Mouse (Mus musculus) ES-E14 (cell line): ENCODE measurements around the gene Arrb1. TPM values are rescaled to one million over a fixed set of nuclear protein-coding genes. Genes with fewer than 3 reads are reported as not detected.

Experiments
- DNase-seq: peaks from one replicate; pipeline ENCODE4 v3.0.0-alpha.2; 2013; ENCODE audit warnings: low read depth, low spot score
- H3K27ac ChIP-seq: 2 replicates; pipeline ENCODE4 v1.5.1; 2012; ENCODE audit warnings: low read depth, mild to moderate bottlenecking, low read length, moderate library complexity, mixed read lengths; ENCODE audit not compliant: poor library complexity, insufficient read depth, severe bottlenecking
- H3K36me3 ChIP-seq: 2 replicates; pipeline ENCODE4 v1.6.1; 2012; ENCODE audit warnings: mild to moderate bottlenecking, low read length, moderate library complexity, mixed read lengths; ENCODE audit not compliant: control insufficient read depth, poor library complexity, insufficient read depth, severe bottlenecking
- H3K4me1 ChIP-seq, 2 experiments: fragments of 150-350 bp in 1 of 2; sonication (generic) in 1 of 2; 2 replicates each; pipeline ENCODE4 v1.6.1; 2012; ENCODE audit warnings: low read length in 2 of 2, mild to moderate bottlenecking in 1 of 2, mixed read lengths in 1 of 2; ENCODE audit not compliant: control insufficient read depth in 2 of 2, insufficient read depth in 2 of 2, poor library complexity in 1 of 2
- H3K4me3 ChIP-seq, 2 experiments: fragments of 150-350 bp in 1 of 2; sonication (generic) in 1 of 2; 2 replicates each; pipeline ENCODE4 v1.5.1; 2012; ENCODE audit warnings: low read length in 2 of 2, low read depth in 1 of 2, mild to moderate bottlenecking in 1 of 2, mixed read lengths in 1 of 2; ENCODE audit not compliant: insufficient read depth in 1 of 2, poor library complexity in 1 of 2, severe bottlenecking in 1 of 2
- H3K9ac ChIP-seq: 2 replicates; pipeline ENCODE4 v1.6.1; 2012; ENCODE audit warnings: low read depth, mild to moderate bottlenecking, low read length, mixed read lengths; ENCODE audit not compliant: poor library complexity, insufficient read depth, severe bottlenecking
- H3K9me3 ChIP-seq: fragments of 150-350 bp; sonication (generic); 2 replicates; pipeline ENCODE4 v1.6.1; 2012; ENCODE audit warnings: low read depth, mild to moderate bottlenecking, low read length; ENCODE audit not compliant: control insufficient read depth, insufficient read depth
- CHD2 ChIP-seq: IDR thresholded peaks from 2 replicates; pipeline ENCODE4 v1.6.1; 2014; ENCODE audit warnings: mild to moderate bottlenecking, low read depth, low read length, inconsistent platforms
- HCFC1 ChIP-seq: IDR thresholded peaks from 2 replicates; pipeline ENCODE4 v1.6.1; 2012; ENCODE audit warnings: low read length, inconsistent platforms, borderline replicate concordance; ENCODE audit not compliant: insufficient read depth
- MAFK ChIP-seq: IDR thresholded peaks from 2 replicates; pipeline ENCODE4 v1.6.1; 2014; ENCODE audit warnings: mild to moderate bottlenecking, low read depth, low read length, inconsistent platforms; ENCODE audit not compliant: insufficient read depth
- ZC3H11A ChIP-seq: IDR thresholded peaks from 2 replicates; pipeline ENCODE4 v1.6.1; 2012; ENCODE audit warnings: low read depth, mild to moderate bottlenecking, inconsistent platforms, low read length, borderline replicate concordance
- ZNF384 ChIP-seq: IDR thresholded peaks from 2 replicates; pipeline ENCODE4 v1.6.1; 2012; ENCODE audit warnings: low read depth, low read length, inconsistent platforms
- in situ Hi-C, 2 experiments: fragments of 600-800 bp; cut with MboI; formaldehyde crosslinking; loops; one replicate each; pipeline ENCODE4 v1.15.1; 2025; ENCODE audit warnings: low sequenced_read_pairs in 2 of 2, inconsistent platforms in 1 of 2; ENCODE audit not compliant: unreplicated experiment in 2 of 2
- total RNA-seq: library from RNA; depleted of rRNA; stranded (reverse); fragments of 300-350 nt; gene quantifications from 2 replicates; pipeline ENCODE4 v1.2.3, GENCODE M21; 2012

Gene Arrb1
- total RNA-seq, 1 experiment, result 10.7 TPM

GRCm38 (mm10) chr7:99533600-99533999 is 1.7 kb upstream of the Arrb1 start:
- Histone ChIP-seq H3K27ac (no peak overlapping the region), H3K9ac (no peak overlapping the region), H3K4me1 (peaks cover 10 to 37% of the 10 kb centered on the region in 2 experiments), H3K4me3 (no peak overlapping the region), H3K36me3 (no peaks in the 10 kb centered on the region), H3K9me3 (no peaks in the 10 kb centered on the region)
- DNase-seq, result no peak
- TF ChIP-seq CHD2, result no peak
- no peak for TF ChIP-seq HCFC1
- TF ChIP-seq MAFK, result no peak
- TF ChIP-seq ZNF384, result no peak
- no peak for TF ChIP-seq ZC3H11A
- in situ Hi-C loops, result no loop called here

- Histone ChIP-seq H3K36me3 (no peaks in the 10 kb centered on the region), H3K4me1 (peaks cover 10 to 43% of the 10 kb centered on the region in 2 experiments), H3K9me3 (no peaks in the 10 kb centered on the region), H3K4me3 (peak overlapping the region; percentile 76 to 88; a peak in 3 of 4 replicates), H3K9ac (no peak overlapping the region; the same call in 1 of the 2 replicates), H3K27ac (no peak overlapping the region)
- TF ChIP-seq ZNF384 (no peak), ZC3H11A (no peak), HCFC1 (no peak), CHD2 (no peak), MAFK (no peak)
- in situ Hi-C loops, result no loop called here
- DNase-seq, result no peak
Measured at GRCm38 (mm10) chr7:99534501-99534900, 765 bp upstream of the Arrb1 start.

- in situ Hi-C loops, result no loop called here
- Histone ChIP-seq H3K9ac (peak overlapping the region; percentile 61), H3K4me3 (peak overlapping the region; percentile 76 to 88; a peak in 3 of 4 replicates), H3K36me3 (no peaks in the 10 kb centered on the region), H3K27ac (no peak overlapping the region), H3K4me1 (peaks cover 10 to 49% of the 10 kb centered on the region in 2 experiments), H3K9me3 (no peaks in the 10 kb centered on the region)
- DNase-seq, result no peak
- TF ChIP-seq ZC3H11A, result no peak
- no peak for TF ChIP-seq ZNF384
- no peak for TF ChIP-seq HCFC1
- no peak for TF ChIP-seq MAFK
- no peak for TF ChIP-seq CHD2
Measured at GRCm38 (mm10) chr7:99535741-99536501, 655 bp downstream of the Arrb1 start.

GRCm38 (mm10) chr7:99537183-99537756 is 2.0 kb downstream of the Arrb1 start:
- H3K4me1 ChIP-seq, result peaks cover 10 to 41% of the 10 kb centered on the region in 2 experiments
- no peak for TF ChIP-seq ZC3H11A
- peak; percentile 37; the same call in 1 of the 2 replicates for TF ChIP-seq MAFK
- H3K4me3 ChIP-seq, result no peak overlapping the region
- H3K9ac ChIP-seq, result no peak overlapping the region
- no peak overlapping the region for H3K27ac ChIP-seq
- no peak for DNase-seq
- no peaks in the 10 kb centered on the region for H3K36me3 ChIP-seq
- in situ Hi-C loops, result no loop called here
- no peaks in the 10 kb centered on the region for H3K9me3 ChIP-seq
